ENCODE assay signal across 9 mouse cellular contexts in genomic region chr14:55029034-55029698, GRCm38 (mm10). TPM values are rescaled to one million over a fixed set of nuclear protein-coding genes. Genes with fewer than 3 reads are reported as not detected.
A peak's percentile ranks its signal among the peaks of the same experiment; 100 is the strongest.
DNase-seq lines count a peak whose midpoint lies in the region; ATAC-seq lines count a peak whose summit lies in the region.
"Had no signal": no experiment of that assay in that cellular context is flagged by ENCODE, and none has a peak within 500 bp of the region (broad histone marks: within the 10 kb centered on the region; RNA-seq: fewer than 3 reads in every experiment).

No protein-coding gene starts in this region.

- H3K27me3 ChIP-seq in hindbrain, embryonic 10.5 days (ENCODE audit: insufficient read depth, poor library complexity, severe bottlenecking), result peaks cover 22% of the 10 kb centered on the region; the same call in 1 of the 2 replicates
- no peaks in the 10 kb centered on the region; the same call in 1 of the 2 replicates for H3K27me3 ChIP-seq in midbrain, embryonic 11.5 days (ENCODE audit: control insufficient read depth, insufficient read depth, low read length)
- no peaks in the 10 kb centered on the region for H3K27me3 ChIP-seq in kidney, embryonic 14.5 days (ENCODE audit: control insufficient read depth, insufficient read depth, low read length)
- H3K27me3 ChIP-seq: embryonic facial prominence, embryonic 15.5 days had no signal

- DNase-seq in right cerebral cortex, postnatal 14 days, result peak; percentile 33
- DNase-seq in right cerebral cortex, postnatal 36 days (ENCODE audit: low spot score in 2 of 2), result no peak
- DNase-seq in cerebellum, adult 9-10 months, result peak; percentile 73
- peak; percentile 31 for DNase-seq in hindbrain, embryonic 10.5 days (ENCODE audit: low spot score)
- DNase-seq in midbrain, embryonic 11.5 days (ENCODE audit: low spot score, missing footprints), result peak; percentile 87
- DNase-seq in frontal cortex, postnatal 14 days (ENCODE audit: low spot score in 2 of 2), result no peak
- DNase-seq in adrenal gland, postnatal 4 days (ENCODE audit: low spot score in 2 of 2), result no peak

- peaks cover 42% of the 10 kb centered on the region for H3K4me1 ChIP-seq in hindbrain, embryonic 10.5 days (replicated peaks)
- H3K4me1 ChIP-seq in midbrain, embryonic 11.5 days (ENCODE audit: control insufficient read depth, insufficient read depth, low read length), result peaks cover 23% of the 10 kb centered on the region
- peaks cover 10% of the 10 kb centered on the region for H3K4me1 ChIP-seq in kidney, embryonic 14.5 days (ENCODE audit: control insufficient read depth, insufficient read depth, low read length)

- H3K9me3 ChIP-seq in hindbrain, embryonic 10.5 days, result no peaks in the 10 kb centered on the region
- H3K9me3 ChIP-seq in midbrain, embryonic 11.5 days (ENCODE audit: control insufficient read depth, low read length), result no peaks in the 10 kb centered on the region
- no peaks in the 10 kb centered on the region for H3K9me3 ChIP-seq in kidney, embryonic 14.5 days (ENCODE audit: control insufficient read depth, low read length)
- H3K9me3 ChIP-seq: embryonic facial prominence, embryonic 15.5 days had no signal

- H3K4me2 ChIP-seq in midbrain, embryonic 11.5 days, result no peak overlapping the region
- no peak overlapping the region for H3K4me2 ChIP-seq in kidney, embryonic 14.5 days (replicated peaks; ENCODE audit: low read depth, low read length)
- H3K4me2 ChIP-seq: embryonic facial prominence, embryonic 15.5 days had no signal

- H3K9ac ChIP-seq in midbrain, embryonic 11.5 days (ENCODE audit: low read length), result no peak overlapping the region
- H3K9ac ChIP-seq in kidney, embryonic 14.5 days (ENCODE audit: low read depth, low read length), result no peak overlapping the region
- H3K9ac ChIP-seq: embryonic facial prominence, embryonic 15.5 days had no signal

- peak overlapping the region; percentile 81 for H3K27ac ChIP-seq in hindbrain, embryonic 10.5 days
- H3K27ac ChIP-seq in midbrain, embryonic 11.5 days (ENCODE audit: low read depth, low read length), result peak overlapping the region; percentile 58
- H3K27ac ChIP-seq in kidney, embryonic 14.5 days (ENCODE audit: low read depth, low read length), result no peak overlapping the region
- H3K27ac ChIP-seq: embryonic facial prominence, embryonic 15.5 days had no signal

- WGBS in hindbrain, embryonic 10.5 days, result 6% methylated on average over 11 of the region's 11 CpGs
- WGBS in midbrain, embryonic 11.5 days, result 6% methylated on average over 11 of the region's 11 CpGs
- 9% methylated on average over 11 of the region's 11 CpGs for WGBS in kidney, embryonic 14.5 days

- ATAC-seq in midbrain, embryonic 11.5 days (ENCODE audit: low FRiP score), result peak; percentile 25; the same call in 1 of the 2 replicates
- no peak for ATAC-seq in kidney, embryonic 14.5 days (ENCODE audit: low FRiP score, low TSS enrichment)

- peak overlapping the region; percentile 29; the same call in 1 of the 2 replicates for H3K4me3 ChIP-seq in hindbrain, embryonic 10.5 days
- no peak overlapping the region for H3K4me3 ChIP-seq in midbrain, embryonic 11.5 days (ENCODE audit: low read depth, low read length)
- no peak overlapping the region for H3K4me3 ChIP-seq in kidney, embryonic 14.5 days (ENCODE audit: low read length)
- H3K4me3 ChIP-seq: embryonic facial prominence, embryonic 15.5 days had no signal

- H3K36me3 ChIP-seq in hindbrain, embryonic 10.5 days, result peaks cover 17% of the 10 kb centered on the region
- no peaks in the 10 kb centered on the region for H3K36me3 ChIP-seq in midbrain, embryonic 11.5 days (ENCODE audit: control insufficient read depth, insufficient read depth, low read length)
- H3K36me3 ChIP-seq in kidney, embryonic 14.5 days (ENCODE audit: control insufficient read depth, insufficient read depth, low read length), result peaks cover 12% of the 10 kb centered on the region

RNA-seq across cellular contexts. Expression of gene Ngdn, which starts 13.9 kb away (rescaled TPM):
- polyA plus RNA-seq in hindbrain, embryonic 10.5 days (2016; fragmentation: Nextera tagmentation; extraction: Ambion mirVana), result 73.5 and 85.9 TPM in 2 replicates
- polyA plus RNA-seq in midbrain, embryonic 11.5 days (2014; fragmentation: Nextera tagmentation; extraction: Ambion mirVana), result 85.0 and 85.9 TPM in 2 replicates
- 80.8 and 109 TPM in 2 replicates for polyA plus RNA-seq in kidney, embryonic 14.5 days (2014; fragmentation: Nextera tagmentation; extraction: Ambion mirVana)
- total RNA-seq in adrenal gland, postnatal 4 days (2021), result 10 to 100 TPM; 44.2 to 47.5 TPM

RNA-seq across cellular contexts. Expression of gene Myh7, which starts 34.7 kb away (rescaled TPM):
- polyA plus RNA-seq in hindbrain, embryonic 10.5 days (2016; fragmentation: Nextera tagmentation; extraction: Ambion mirVana), result 0.16 and 4.6 TPM in 2 replicates
- 0.52 and 1.1 TPM in 2 replicates for polyA plus RNA-seq in midbrain, embryonic 11.5 days (2014; fragmentation: Nextera tagmentation; extraction: Ambion mirVana)
- polyA plus RNA-seq in kidney, embryonic 14.5 days (2014; fragmentation: Nextera tagmentation; extraction: Ambion mirVana), result 0.11 and 2.0 TPM in 2 replicates
- total RNA-seq in adrenal gland, postnatal 4 days (2021), result 10 to 100 TPM in 1 of 2 experiments, 1 to 10 TPM in 1; 5.3 to 21.8 TPM

RNA-seq across cellular contexts. Expression of gene Gm17428, which starts 52.4 kb away (rescaled TPM):
- polyA plus RNA-seq in hindbrain, embryonic 10.5 days (2016; fragmentation: Nextera tagmentation; extraction: Ambion mirVana), result not detected in 2 replicates
- polyA plus RNA-seq in midbrain, embryonic 11.5 days (2014; fragmentation: Nextera tagmentation; extraction: Ambion mirVana), result not detected in 2 replicates
- polyA plus RNA-seq in kidney, embryonic 14.5 days (2014; fragmentation: Nextera tagmentation; extraction: Ambion mirVana), result not detected in 2 replicates
- total RNA-seq in adrenal gland, postnatal 4 days (2021), result not detected
- polyA plus RNA-seq: embryonic facial prominence, embryonic 15.5 days had no signal

Comparison
In these comparisons a context has a peak if more than half of its experiments do, and no peak if none do; other contexts are left out.
1. DNase-seq: peak in right cerebral cortex, postnatal 14 days (single experiment), cerebellum, adult 9-10 months (single experiment), hindbrain, embryonic 10.5 days (single experiment) and midbrain, embryonic 11.5 days (single experiment); none in right cerebral cortex, postnatal 36 days (0 of 2), frontal cortex, postnatal 14 days (0 of 2) and adrenal gland, postnatal 4 days (0 of 2).